Mouse (Mus musculus) E14TG2a.4 (cell line): ENCODE data around the gene Ibtk.

Experiments used
- H3K27me3 ChIP-seq: 2 replicates; pipeline ENCODE4 v1.6.1; 2014; ENCODE audit warnings: low read length, control low read depth; ENCODE audit not compliant: insufficient read depth
- H3K36me3 ChIP-seq: 2 replicates; pipeline ENCODE4 v1.6.1; 2014; ENCODE audit warnings: low read length, control low read depth; ENCODE audit not compliant: insufficient read depth
- H3K4me1 ChIP-seq: replicated peaks from 2 replicates; pipeline ENCODE4 v1.6.1; 2014; ENCODE audit warnings: low read depth, low read length, control low read depth
- H3K4me3 ChIP-seq: replicated peaks from 2 replicates; pipeline ENCODE4 v1.5.1; 2014; ENCODE audit warnings: mild to moderate bottlenecking, low read length
- H3K9me3 ChIP-seq: 2 replicates; pipeline ENCODE4 v1.6.1; 2014; ENCODE audit warnings: low read length, control low read depth
- CTCF ChIP-seq: conservative IDR thresholded peaks from 2 replicates; pipeline ENCODE4 v1.5.1; 2014; ENCODE audit warnings: low read length
- NANOG ChIP-seq: IDR thresholded peaks from 2 replicates; pipeline ENCODE4 v1.6.1; 2014; ENCODE audit warnings: borderline replicate concordance, low read length, mixed read lengths
- POU5F1 ChIP-seq: IDR thresholded peaks from 2 replicates; pipeline ENCODE4 v1.6.1; 2014; ENCODE audit warnings: low read length, borderline replicate concordance

The Ibtk gene

DNA sequence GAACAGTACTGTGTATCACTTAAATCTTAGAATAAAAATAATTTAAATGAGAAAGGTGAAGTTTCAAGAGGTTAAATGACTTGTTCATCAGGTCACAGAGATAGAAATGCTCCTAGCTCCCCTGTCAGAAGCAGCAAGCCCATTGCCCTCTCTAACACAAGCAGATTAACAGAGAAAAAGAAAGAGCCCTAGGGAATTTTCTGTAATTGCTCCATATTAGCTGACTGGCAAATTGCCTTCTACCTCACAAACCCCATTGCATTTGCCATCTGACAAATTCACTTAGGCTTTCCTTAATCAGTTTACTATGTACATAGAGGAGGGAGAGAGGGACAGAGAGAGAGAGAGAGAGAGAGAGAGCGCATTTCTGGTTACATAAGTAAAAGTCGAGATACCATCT lies 18.1 kb upstream of the Ibtk start:
- H3K4me1 ChIP-seq: peaks cover 8% of the 10 kb centered on the region; the same call in 1 of the 2 replicates
- no peaks in the 10 kb centered on the region for H3K9me3 ChIP-seq
- H3K27me3 ChIP-seq: no peaks in the 10 kb centered on the region
- H3K36me3 ChIP-seq: no peaks in the 10 kb centered on the region
- H3K4me3 ChIP-seq: no peak overlapping the region
- no peak for TF ChIP-seq CTCF
- no peak for TF ChIP-seq POU5F1
- no peak for TF ChIP-seq NANOG

- no peaks in the 10 kb centered on the region for H3K27me3 ChIP-seq
- no peak overlapping the region for H3K4me3 ChIP-seq
- TF ChIP-seq POU5F1 (no peak), CTCF (no peak), NANOG (no peak)
- H3K4me1 ChIP-seq: 0 out of 2 replicates have a peak, but pooled peaks cover 3% of the 10 kb centered on the region
- H3K36me3 ChIP-seq: no peaks in the 10 kb centered on the region
- H3K9me3 ChIP-seq: peaks cover 20% of the 10 kb centered on the region
Measured at GRCm38 (mm10) chr9:85762476-85762875, 13.3 kb upstream of the Ibtk start.

- Histone ChIP-seq H3K4me1 (peaks cover 18% of the 10 kb centered on the region), H3K4me3 (no peak overlapping the region), H3K27me3 (no peaks in the 10 kb centered on the region), H3K9me3 (no peaks in the 10 kb centered on the region), H3K36me3 (0 out of 2 replicates have a peak, but pooled peaks cover 3% of the 10 kb centered on the region)
- no peak for TF ChIP-seq POU5F1
- TF ChIP-seq NANOG: no peak
- no peak for TF ChIP-seq CTCF
Measured at GRCm38 (mm10) chr9:85750797-85751196, 1.7 kb upstream of the Ibtk start.

DNA sequence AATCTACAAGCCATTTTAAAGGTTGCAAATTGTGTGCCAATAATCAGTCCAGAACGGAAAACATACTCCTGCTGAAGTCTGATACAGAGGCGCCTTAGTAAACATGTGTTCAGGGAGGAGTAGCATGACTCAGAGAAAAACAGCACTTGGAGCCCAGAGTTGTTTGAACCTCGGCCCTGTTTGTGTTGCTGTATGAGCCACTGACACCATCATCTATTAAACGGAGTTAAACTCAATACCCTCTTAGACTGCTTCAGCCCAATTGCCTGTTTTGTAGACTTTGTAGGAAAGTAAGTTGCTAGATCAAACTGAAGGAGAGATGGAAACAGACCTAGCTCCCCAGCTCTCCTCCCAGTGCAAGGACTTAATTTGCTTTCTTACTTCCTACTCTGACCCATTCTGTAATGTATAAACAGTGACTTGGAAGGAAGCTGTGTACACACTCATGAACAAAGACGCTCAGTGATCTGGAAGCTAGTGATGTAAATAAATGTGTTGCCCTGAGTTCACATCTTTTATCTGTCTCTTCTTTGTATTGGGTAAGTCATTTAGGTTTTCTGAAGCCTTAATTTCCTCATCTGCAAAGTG lies 882 bp upstream of the Ibtk start:
- no peaks in the 10 kb centered on the region for H3K9me3 ChIP-seq
- peaks cover 18% of the 10 kb centered on the region for H3K4me1 ChIP-seq
- TF ChIP-seq POU5F1 (no peak), CTCF (no peak), NANOG (no peak)
- no peaks in the 10 kb centered on the region for H3K27me3 ChIP-seq
- H3K36me3 ChIP-seq: 0 out of 2 replicates have a peak, but pooled peaks cover 9% of the 10 kb centered on the region
- H3K4me3 ChIP-seq: peak overlapping the region; percentile 94

DNA sequence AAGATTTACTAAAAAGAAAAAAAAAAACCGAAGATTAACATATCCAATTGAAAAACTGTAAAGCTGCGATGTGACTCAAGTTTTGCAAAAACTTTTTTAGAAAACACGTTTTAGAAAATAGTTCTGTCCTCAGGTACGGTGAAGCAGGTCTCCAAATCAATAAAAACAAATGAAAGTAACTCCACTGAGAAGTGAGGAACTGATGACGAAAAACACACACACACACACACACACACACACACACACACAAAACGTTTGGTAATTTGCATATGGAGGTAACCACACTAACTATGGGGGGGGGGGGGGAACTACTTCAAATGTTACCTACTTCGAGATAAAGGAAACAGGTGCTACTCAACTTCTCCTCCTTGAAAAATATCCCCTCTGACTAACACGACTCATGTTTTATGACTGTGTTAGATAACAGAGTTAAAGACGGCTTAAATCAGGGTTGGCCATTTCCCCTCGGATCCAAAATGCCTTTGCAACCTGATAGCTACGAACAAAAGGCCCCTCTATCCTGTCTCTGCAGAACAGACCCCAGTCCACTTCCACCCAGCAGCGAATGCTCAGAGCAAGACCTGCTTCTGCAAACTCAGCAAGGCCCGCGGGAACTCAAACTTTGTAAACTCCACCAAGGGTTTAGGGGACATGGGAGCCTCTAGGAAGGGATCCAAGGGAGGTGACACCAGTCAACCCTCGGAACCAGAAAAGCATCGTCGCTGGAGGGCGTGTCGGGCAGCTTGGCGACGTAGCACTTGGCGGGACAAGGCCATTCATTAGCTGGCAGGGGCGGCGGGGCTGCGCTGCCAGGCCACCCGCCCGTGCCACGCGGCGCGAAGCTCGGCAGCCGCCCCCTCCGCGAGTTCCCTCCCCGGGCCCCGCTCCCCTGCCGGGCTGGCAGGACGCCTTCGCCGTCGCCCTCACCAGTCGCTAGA lies 661 bp downstream of the Ibtk start:
- no peaks in the 10 kb centered on the region for H3K9me3 ChIP-seq
- peaks cover 10% of the 10 kb centered on the region for H3K36me3 ChIP-seq
- H3K27me3 ChIP-seq: no peaks in the 10 kb centered on the region
- TF ChIP-seq CTCF (no peak), NANOG (no peak), POU5F1 (no peak)
- H3K4me1 ChIP-seq: peaks cover 19% of the 10 kb centered on the region
- H3K4me3 ChIP-seq: peak overlapping the region; percentile 94

DNA sequence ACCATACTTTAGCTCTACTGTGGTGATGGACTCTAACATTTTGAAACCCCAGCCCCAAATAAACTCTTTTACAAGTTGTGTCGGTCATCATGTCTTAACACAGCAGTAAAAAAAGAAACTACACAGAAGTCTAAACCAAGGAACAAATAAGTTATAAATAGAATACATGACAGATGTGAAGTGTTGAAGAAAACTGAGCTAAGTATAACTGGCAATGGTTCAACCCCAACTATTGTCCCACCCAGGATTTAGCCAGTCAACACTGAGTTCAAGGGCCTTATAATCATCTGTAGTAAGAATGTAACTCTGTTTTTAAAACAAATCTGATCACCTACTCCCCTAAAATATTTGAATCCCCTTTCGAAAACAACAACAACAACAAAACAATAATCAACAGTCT lies 3.6 kb downstream of the Ibtk start:
- Histone ChIP-seq H3K4me3 (no peak overlapping the region), H3K9me3 (no peaks in the 10 kb centered on the region), H3K36me3 (peaks cover 34% of the 10 kb centered on the region), H3K27me3 (no peaks in the 10 kb centered on the region), H3K4me1 (peaks cover 28% of the 10 kb centered on the region)
- TF ChIP-seq CTCF (no peak), POU5F1 (no peak), NANOG (no peak)

DNA sequence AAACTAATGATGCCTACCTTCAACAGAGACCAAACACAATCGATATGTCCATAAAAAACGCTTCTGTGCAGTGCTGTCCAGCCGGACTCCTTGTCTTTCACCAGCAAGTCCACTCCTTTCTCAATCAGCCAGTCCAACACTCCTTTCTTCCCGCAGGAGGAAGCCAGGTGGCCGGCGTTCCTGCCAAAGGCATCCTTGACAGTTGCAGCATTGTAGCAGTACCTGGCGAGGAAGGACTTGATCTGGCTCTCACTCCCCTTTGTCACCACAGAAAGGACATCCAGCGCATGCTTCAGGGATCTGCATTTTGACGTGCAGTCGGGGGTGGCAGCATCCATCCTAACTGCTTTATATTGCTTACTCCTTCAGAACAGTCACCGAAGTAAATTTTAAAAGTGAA lies 5.8 kb downstream of the Ibtk start:
- Histone ChIP-seq H3K27me3 (no peaks in the 10 kb centered on the region), H3K36me3 (peaks cover 51% of the 10 kb centered on the region), H3K4me1 (peaks cover 21% of the 10 kb centered on the region), H3K9me3 (no peaks in the 10 kb centered on the region), H3K4me3 (no peak overlapping the region)
- no peak for TF ChIP-seq CTCF

GRCm38 (mm10) chr9:85742107-85742506 lies 7.0 kb downstream of the Ibtk start:
- no peak for TF ChIP-seq POU5F1
- no peak for TF ChIP-seq NANOG
- no peak for TF ChIP-seq CTCF
- no peaks in the 10 kb centered on the region for H3K27me3 ChIP-seq
- peaks cover 64% of the 10 kb centered on the region for H3K36me3 ChIP-seq
- no peak overlapping the region for H3K4me3 ChIP-seq
- H3K4me1 ChIP-seq: peaks cover 15% of the 10 kb centered on the region
- no peaks in the 10 kb centered on the region for H3K9me3 ChIP-seq

- TF ChIP-seq NANOG (no peak), CTCF (no peak), POU5F1 (no peak)
- Histone ChIP-seq H3K36me3 (peaks cover 67% of the 10 kb centered on the region), H3K9me3 (no peaks in the 10 kb centered on the region), H3K4me3 (no peak overlapping the region), H3K27me3 (no peaks in the 10 kb centered on the region), H3K4me1 (peaks cover 11% of the 10 kb centered on the region; the same call in 1 of the 2 replicates)
Measured at GRCm38 (mm10) chr9:85739279-85739678, 9.9 kb downstream of the Ibtk start.
